Mouse (Mus musculus) bone marrow, adult 2 months (tissue): ENCODE data around the gene Klhl9. TPM values are rescaled to one million over a fixed set of nuclear protein-coding genes. Genes with fewer than 3 reads are reported as not detected.

Experiments
- H3K27ac ChIP-seq: fragments of 200-500 bp; 2 replicates; pipeline ENCODE4 v1.5.1; 2012; ENCODE audit warnings: low read depth, mild to moderate bottlenecking, control low read depth, inconsistent platforms, low read length; ENCODE audit not compliant: control insufficient read depth, poor library complexity, insufficient read depth
- H3K4me1 ChIP-seq: fragments of 200-500 bp; 2 replicates; pipeline ENCODE4 v1.6.1; 2011; ENCODE audit warnings: low read length; ENCODE audit not compliant: control insufficient read depth, insufficient read depth
- H3K4me3 ChIP-seq: fragments of 200-500 bp; replicated peaks from 2 replicates; pipeline ENCODE3; 2011; ENCODE audit warnings: mild to moderate bottlenecking, low read depth, low read length, control low read depth; ENCODE audit not compliant: control insufficient read depth
- CTCF ChIP-seq: fragments of 200-500 bp; IDR thresholded peaks from 2 replicates; pipeline ENCODE4 v1.5.1; 2011; ENCODE audit warnings: low read length, control low read depth; ENCODE audit not compliant: control insufficient read depth, insufficient read depth
- POLR2A ChIP-seq: fragments of 200-500 bp; IDR thresholded peaks from 2 replicates; pipeline ENCODE4 v1.6.1; 2011; ENCODE audit warnings: low read depth, mild to moderate bottlenecking, control low read depth, low read length, borderline replicate concordance; ENCODE audit not compliant: control insufficient read depth
- WGBS: fragments of 180-500 bp; shearing (Covaris S2); methylation state at CpG from one replicate; pipeline ENCODE4 v1.1.7; 2018; 5-methylcytosine and 5-hydroxymethylcytosine counted together
- polyA plus RNA-seq: library from polyadenylated mRNA; stranded (reverse); fragments of >200 nt; gene quantifications from 2 replicates; pipeline ENCODE4 v1.2.4, GENCODE M21; 2011; ENCODE audit warnings: low replicate concordance; ENCODE audit not compliant: missing spikeins, insufficient read depth, insufficient read length

Gene Klhl9
- polyA plus RNA-seq, 1 experiment: 18.3 TPM

GRCm38 (mm10) chr4:88718715-88719114 is 3.5 kb downstream of the Klhl9 start:
- Histone ChIP-seq H3K4me3 (no peak overlapping the region), H3K27ac (no peak overlapping the region), H3K4me1 (peaks cover 6% of the 10 kb centered on the region; the same call in 1 of the 2 replicates)
- 29% methylated on average over 1 of the region's 1 CpGs for WGBS
- TF ChIP-seq CTCF (no peak), POLR2A (no peak)

DNA sequence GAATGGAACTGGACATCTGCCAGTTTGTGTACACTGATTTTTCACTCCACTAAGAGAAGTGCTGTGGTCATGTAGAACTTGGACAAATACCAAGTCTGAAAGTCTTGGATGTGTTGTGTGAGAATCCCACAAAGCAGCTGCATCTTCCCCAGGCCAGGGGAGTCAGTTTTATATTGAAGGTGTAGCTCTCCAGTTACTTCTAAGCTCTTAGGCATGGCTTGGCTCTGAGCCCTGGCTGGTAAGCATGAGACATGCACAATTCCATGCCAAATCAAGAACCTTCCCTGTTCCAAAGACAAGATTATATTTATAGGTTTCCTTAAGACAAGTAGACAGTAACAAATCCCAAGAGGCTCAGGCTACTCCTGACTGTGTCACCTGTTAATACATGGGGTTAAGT is 7.2 kb downstream of the Klhl9 start:
- TF ChIP-seq POLR2A (no peak), CTCF (no peak)
- Histone ChIP-seq H3K4me3 (no peak overlapping the region), H3K4me1 (no peaks in the 10 kb centered on the region; the same call in 1 of the 2 replicates), H3K27ac (no peak overlapping the region)

DNA sequence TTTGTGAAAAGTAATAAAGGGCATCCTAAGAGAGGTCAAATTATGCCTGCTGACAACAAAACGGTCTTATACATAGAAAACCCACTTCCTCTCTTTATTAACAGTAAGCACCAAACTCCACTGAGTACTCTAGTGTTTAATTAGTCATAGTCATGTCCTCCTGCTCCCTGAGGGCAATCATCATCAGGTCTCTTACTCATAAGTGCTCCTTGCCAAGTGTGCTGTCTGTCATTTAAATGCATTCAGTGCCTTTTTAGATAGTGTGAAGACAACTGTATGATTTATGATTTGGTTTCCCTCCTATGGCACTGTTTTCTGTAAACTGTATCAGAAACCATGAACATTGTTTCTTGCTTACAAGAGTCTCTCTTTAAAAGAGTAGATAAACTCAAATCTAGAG is 8.0 kb downstream of the Klhl9 start:
- H3K4me1 ChIP-seq: no peaks in the 10 kb centered on the region; the same call in 1 of the 2 replicates
- TF ChIP-seq POLR2A (no peak), CTCF (no peak)
- H3K4me3 ChIP-seq: no peak overlapping the region
- WGBS: 14% methylated on average over 1 of the region's 1 CpGs
- no peak overlapping the region for H3K27ac ChIP-seq

GRCm38 (mm10) chr4:88707128-88707826 is 15.0 kb downstream of the Klhl9 start:
- TF ChIP-seq CTCF (no peak), POLR2A (no peak)
- H3K27ac ChIP-seq: no peak overlapping the region

GRCm38 (mm10) chr4:88705924-88706323 is 16.3 kb downstream of the Klhl9 start:
- Histone ChIP-seq H3K27ac (no peak overlapping the region), H3K4me3 (no peak overlapping the region), H3K4me1 (peaks cover 1% of the 10 kb centered on the region; the same call in 1 of the 2 replicates)
- 1% methylated on average over 3 of the region's 3 CpGs for WGBS
- TF ChIP-seq POLR2A: no peak
- no peak for TF ChIP-seq CTCF

More at GRCm38 (mm10) chr4:88707128-88707826, 15.0 kb downstream of the Klhl9 start:
- 77% methylated on average over 1 of the region's 1 CpGs for WGBS
- H3K4me1 ChIP-seq: peaks cover 1% of the 10 kb centered on the region; the same call in 1 of the 2 replicates
- no peak overlapping the region for H3K4me3 ChIP-seq

GRCm38 (mm10) chr4:88699301-88699700 is 23.0 kb downstream of the Klhl9 start:
- peaks cover 1% of the 10 kb centered on the region; the same call in 1 of the 2 replicates for H3K4me1 ChIP-seq

GRCm38 (mm10) chr4:88698781-88699180 is 23.5 kb downstream of the Klhl9 start:
- Histone ChIP-seq H3K27ac (peak overlapping the region; percentile 67; the same call in 1 of the 2 replicates), H3K4me3 (no peak overlapping the region), H3K4me1 (peaks cover 1% of the 10 kb centered on the region; the same call in 1 of the 2 replicates)
- 11% methylated on average over 5 of the region's 5 CpGs for WGBS
- TF ChIP-seq CTCF (no peak), POLR2A (no peak)

More at GRCm38 (mm10) chr4:88699301-88699700, 23.0 kb downstream of the Klhl9 start:
- Histone ChIP-seq H3K4me3 (no peak overlapping the region), H3K27ac (no peak overlapping the region)
- 80% methylated on average over 1 of the region's 1 CpGs for WGBS
- no peak for TF ChIP-seq CTCF
- TF ChIP-seq POLR2A: no peak

DNA sequence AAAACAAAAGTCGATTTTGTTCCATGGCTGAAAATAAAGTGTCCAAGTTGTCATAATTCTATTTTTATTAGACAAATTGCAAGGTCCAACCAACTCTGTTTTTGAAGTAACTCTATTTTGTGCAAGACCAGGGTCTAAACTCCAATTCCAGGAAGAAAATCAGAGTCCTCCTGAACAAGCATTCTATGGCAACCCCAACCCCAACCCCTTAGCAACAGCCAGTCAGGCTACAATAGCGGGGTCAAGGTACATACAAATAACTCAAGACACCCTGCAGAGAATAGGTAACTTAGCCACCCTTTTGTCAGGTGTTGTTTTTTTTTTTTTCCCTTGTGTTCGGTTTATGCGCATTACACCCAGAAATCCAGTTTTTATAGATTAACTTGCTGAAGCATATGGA is 24.5 kb downstream of the Klhl9 start:
- no peak overlapping the region for H3K4me3 ChIP-seq
- no peak overlapping the region for H3K27ac ChIP-seq
- H3K4me1 ChIP-seq: peaks cover 1% of the 10 kb centered on the region; the same call in 1 of the 2 replicates
- WGBS: 61% methylated on average over 4 of the region's 4 CpGs
- TF ChIP-seq POLR2A (no peak), CTCF (no peak)
